Mouse (Mus musculus): ENCODE data around the gene Cdh12.
"Not testable (repeated sequence)": the region's sequence is repeated elsewhere in the genome, so short reads cannot be mapped to it uniquely, and the experiment has no call there.

Gene Cdh12

GRCm38 (mm10) chr15:21109889-21110500, 660.9 kb downstream of the Cdh12 start:
- no peak for DNase-seq (ENCODE audit: low spot score)

GRCm38 (mm10) chr15:21110874-21111603, 662.0 kb downstream of the Cdh12 start:
- no peak for DNase-seq (ENCODE audit: low spot score)

DNA sequence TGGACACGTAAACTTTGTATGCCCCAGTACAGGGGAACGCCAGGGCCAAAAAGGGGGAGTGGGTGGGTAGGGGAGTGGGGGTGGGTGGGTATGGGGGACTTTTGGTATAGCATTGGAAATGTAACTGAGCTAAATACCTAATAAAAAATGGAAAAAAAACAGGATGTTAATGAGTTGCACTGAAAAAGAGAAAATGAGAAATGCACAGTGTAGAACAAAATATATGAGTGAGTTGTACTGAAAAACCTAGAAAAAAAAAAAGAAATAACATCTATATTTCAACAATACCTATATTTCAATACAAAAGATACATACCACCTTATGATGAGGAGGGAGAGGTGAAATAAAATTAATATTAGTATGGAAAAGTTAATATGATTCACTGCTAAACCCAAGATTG, 665.7 kb downstream of the Cdh12 start:
- not testable (repeated sequence) for DNase-seq (ENCODE audit: low spot score)

DNA sequence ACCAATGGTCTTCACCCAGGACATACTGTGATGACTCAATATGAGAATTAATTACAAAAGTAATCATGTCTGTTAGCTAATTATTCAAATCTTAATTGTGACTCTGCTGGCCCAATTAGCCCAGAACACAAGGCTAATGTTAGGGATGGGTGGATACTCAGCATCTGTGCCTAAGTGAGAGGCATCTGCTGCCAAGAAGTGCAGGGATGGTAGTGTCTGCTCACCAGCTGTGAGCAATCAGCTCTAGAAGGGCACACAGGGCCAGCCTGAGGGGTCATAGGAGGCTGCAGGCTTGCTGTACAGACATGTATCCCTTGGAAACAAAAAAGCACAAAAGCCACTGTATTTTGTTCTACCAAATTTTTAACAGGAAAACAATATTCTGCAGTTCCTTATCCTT, 681.6 kb downstream of the Cdh12 start:
- DNase-seq (ENCODE audit: low spot score): no peak

DNA sequence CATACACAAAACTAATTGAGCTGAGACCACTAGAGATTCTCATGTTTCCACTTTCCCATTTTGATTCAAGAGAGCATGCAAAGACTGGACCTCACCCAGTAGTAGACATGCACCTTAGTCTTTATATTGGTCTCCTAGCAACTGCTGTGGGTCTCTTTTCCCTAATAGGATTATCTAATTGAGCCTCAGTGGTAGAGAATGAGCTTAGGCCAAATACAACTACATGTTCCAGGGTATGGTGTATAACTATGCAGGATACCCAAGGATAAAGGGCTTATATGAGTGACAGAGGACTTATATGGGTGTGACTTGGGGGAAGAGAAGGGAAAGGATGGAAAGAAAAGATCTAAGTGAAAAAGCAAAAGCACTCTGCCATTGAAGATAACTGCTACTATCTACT, 683.9 kb downstream of the Cdh12 start:
- DNase-seq (ENCODE audit: low spot score): no peak

DNA sequence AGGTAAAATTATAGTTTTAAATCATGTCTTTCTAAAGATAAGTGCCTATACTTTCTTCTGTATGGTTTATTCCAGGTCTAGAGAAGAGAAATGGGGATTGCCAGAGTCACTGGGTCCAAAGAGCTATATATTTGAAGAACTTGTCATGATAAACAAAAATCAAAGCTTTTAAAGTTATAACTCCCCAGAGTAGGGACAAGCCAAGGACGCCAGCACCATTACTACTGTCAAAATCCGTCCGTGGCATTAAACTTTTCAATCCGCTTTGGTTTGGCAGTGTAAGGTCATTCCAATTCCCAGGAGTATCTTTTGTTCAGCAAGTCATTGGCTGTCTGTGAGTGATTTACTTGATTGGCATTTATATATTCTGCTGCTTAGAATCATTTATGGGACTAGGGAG, 697.8 kb downstream of the Cdh12 start:
- no peak for DNase-seq (ENCODE audit: low spot score)

- DNase-seq (ENCODE audit: low spot score): no peak
Observed at GRCm38 (mm10) chr15:21153602-21154001, 704.5 kb downstream of the Cdh12 start.

DNA sequence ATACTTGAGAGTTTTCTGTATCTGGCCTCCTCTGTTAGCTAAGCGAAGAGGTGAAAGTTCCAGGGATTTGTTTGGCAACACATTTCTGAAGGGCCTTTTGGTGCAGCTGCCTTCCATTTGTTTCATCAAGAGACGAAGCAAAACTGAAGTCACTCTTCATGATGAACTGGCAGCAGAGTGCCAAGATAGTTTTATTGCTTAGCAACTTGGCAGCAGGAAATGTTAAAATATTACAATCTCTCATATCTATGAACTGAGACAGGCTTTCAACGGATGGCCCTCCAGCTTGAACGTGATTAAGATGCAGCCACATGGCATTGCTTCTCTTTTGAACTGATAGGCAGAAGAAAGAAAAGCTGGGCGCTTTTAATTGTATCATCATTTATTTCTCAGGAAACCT, 730.7 kb downstream of the Cdh12 start:
- DNase-seq (ENCODE audit: low spot score): no peak

DNA sequence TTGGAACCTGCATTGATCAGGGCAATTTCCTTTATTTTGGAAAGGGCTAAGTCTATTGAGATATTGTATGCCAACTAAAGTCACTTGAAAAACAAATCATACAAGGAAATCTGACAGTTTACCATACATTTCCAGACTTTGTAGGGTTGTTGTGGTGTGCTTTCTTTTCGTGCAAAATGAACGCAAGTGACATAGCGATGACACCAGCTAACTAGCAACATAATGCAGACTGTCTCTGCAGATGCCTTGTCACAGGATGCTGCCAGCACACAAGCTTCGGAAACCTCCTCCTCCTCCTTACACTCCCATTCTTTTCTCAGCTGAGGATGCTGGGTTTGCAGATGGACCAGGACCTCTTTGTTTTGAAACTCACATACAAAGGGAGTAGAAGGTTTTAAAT, 731.1 kb downstream of the Cdh12 start:
- no peak for DNase-seq (ENCODE audit: low spot score)

- DNase-seq (ENCODE audit: low spot score): no peak
Observed at GRCm38 (mm10) chr15:21185799-21186198, 736.7 kb downstream of the Cdh12 start.

- DNase-seq (ENCODE audit: low spot score): not testable (repeated sequence)
Observed at GRCm38 (mm10) chr15:21210089-21210488, 761.0 kb downstream of the Cdh12 start.

DNA sequence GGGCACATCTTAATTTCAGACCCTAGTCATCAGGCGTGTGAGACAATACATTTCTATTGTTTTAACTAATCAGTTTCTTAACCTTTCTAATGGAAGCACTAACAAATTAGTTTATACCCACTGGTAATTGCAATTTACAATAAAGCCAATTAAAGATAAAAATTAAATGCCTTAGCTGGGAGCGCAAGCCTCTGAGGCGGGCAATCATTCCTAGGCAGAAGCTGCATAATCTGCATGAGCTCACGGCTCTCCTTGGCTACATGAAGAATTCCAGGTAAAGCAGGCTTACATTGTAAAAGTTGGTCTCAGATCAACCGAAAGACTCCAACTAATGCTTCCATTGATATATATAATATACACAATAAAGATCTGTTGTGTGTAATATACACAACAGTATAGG, 773.9 kb downstream of the Cdh12 start:
- DNase-seq (ENCODE audit: low spot score): no peak

GRCm38 (mm10) chr15:21261318-21261717, 812.3 kb downstream of the Cdh12 start:
- DNase-seq (ENCODE audit: low spot score): no peak

DNA sequence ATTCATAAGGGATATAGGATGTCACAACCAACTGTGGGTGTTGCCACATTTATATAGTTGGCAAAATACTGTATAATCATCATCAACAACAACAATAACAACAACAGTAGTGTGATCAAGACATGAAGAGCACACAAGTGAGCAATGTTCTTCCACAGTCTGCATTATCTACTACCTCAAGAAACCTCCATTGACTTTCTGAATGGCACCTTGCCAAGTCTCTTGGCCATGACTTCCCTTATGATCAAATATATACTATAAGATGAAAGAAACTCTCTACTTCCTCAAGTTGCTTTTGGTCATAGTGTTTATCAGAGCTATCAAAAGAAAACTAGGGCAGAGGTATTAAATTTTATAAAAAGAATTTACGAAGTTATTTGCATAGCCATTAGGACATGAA, 820.8 kb downstream of the Cdh12 start:
- no peak for DNase-seq (ENCODE audit: low spot score)

- no peak for DNase-seq (ENCODE audit: low spot score)
Observed at GRCm38 (mm10) chr15:21297051-21297450, 848.0 kb downstream of the Cdh12 start.

DNA sequence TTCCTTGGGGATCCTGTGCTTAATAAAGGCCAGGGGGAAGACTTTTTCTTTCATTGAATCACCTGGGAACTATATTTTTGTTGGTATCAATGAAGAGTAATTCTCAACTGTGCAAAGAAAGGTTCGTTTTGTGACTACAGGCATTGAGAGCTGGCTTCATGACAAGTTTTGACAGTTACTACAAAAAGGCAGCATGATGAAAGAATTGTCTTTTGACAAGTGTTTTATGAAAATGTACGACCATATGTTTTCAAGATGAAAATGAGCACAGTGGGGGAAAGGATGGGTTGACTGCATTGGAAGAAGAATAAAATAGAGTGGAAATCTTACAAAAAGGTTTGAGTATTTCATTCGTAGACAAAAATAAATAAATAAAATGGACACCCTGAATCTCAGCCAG, 866.4 kb downstream of the Cdh12 start:
- no peak for DNase-seq (ENCODE audit: low spot score)

GRCm38 (mm10) chr15:21343853-21344252, 894.8 kb downstream of the Cdh12 start:
- DNase-seq (ENCODE audit: low spot score): no peak

DNA sequence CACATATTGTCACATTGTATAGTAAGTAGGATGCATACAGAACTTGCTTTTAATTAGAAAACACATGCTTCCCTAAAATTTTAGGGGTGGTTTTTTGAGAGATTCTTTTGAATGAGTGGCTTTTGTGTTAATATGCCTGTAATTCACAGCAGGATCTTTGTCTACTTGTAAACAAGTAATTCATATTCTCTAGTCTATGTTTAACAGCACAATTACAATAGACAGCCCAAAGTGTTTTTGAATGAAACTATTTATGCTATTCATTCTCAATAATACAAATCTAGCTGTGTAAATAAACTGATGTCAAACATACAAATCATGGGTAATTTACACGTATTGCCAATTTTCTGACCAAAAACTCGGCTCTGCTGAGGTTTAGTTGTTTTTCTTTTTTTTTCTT, 895.3 kb downstream of the Cdh12 start:
- no peak for DNase-seq (ENCODE audit: low spot score)

DNA sequence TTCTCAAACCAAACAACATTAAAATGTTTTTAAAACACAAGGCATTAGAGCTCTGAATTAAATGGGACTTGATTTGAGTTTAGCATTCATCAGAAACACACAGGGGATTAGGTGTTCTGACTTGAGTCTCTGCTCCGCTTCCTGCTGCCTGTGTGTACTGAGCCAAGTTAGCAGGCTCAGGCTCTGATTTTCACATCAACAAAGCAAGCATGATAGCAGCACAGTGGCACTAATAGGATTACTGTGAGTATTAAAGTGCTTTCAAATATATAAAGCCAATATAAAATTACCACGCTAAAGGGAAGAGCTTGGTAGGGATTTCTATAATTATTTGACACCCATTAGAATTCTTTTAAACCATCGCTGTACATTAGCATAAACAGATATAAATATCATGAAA, 895.7 kb downstream of the Cdh12 start:
- no peak for DNase-seq (ENCODE audit: low spot score)

DNA sequence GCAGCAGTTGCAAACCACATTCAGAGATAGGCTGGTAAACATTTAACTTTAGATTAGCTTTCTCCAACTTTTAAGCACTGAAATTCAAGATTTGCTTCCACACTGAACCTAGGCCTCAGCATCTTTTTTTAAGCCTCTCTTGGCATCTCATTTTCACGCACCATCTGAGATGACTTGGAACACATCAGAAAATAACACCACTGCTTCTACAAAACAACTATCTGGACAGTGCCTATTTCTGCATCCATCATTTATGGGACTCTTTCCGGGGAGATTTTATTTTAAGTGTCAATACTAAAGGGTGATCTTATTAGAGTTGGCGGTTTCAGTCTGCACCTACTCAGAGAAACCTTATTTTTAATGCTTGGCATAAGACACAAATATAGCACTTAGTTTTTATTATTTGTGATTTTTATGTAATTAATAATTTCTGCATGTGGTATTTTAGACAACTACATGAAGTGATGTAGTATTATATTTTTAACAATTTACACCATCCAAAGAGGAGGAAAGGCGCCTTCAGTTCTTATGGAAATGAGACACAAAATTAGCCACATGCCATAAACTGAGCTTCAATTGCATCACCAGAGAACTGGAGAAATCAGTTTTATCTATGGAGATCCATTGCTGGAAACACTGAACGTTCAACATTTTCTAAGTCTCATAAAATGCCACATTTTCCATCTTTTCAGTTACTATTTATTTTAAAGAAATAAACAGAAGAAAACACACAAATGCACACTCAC, 906.5 kb downstream of the Cdh12 start:
- no peak for DNase-seq (ENCODE audit: low spot score)

DNA sequence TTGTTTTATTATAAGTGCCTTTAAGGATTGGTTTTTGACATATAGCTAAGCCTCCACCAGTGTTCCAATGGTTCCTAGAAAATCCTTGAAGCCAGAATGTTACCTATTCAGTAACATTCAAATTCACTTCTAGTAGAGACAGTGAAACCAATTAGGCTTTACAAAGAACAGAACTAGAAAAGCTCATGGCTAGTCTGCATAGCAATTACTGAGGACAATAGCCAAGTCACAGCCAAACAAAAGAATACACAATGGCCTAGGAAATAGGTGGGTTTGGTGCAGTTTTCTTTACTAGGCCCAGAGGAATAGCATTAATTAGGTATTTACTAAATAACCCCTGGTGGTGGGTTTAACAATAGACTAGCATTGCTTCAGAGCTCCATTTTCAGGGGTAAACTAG, 917.3 kb downstream of the Cdh12 start:
- no peak for DNase-seq (ENCODE audit: low spot score)

- DNase-seq (ENCODE audit: low spot score): no peak
Observed at GRCm38 (mm10) chr15:21375460-21375859, 926.4 kb downstream of the Cdh12 start.

DNA sequence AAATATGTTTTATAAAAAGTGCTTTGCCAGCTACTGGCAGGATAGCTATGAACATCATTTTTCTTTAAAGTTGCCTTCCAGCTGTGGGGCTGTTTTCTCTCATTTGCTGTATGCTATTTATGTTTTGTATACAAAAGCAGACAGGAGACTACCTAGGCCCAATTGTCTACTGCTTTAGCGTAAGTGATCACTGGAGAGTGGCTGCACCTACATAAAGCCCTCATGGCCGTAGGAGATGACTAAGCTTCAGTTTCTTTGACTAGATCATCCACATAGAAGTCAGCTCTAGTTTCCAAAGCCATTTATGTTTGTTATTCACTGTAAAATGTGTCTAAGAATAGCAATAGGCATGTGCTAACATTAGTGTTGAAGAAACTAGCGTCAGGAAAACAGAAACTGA, 926.8 kb downstream of the Cdh12 start:
- DNase-seq (ENCODE audit: low spot score): no peak
